Mouse (Mus musculus): ENCODE measurements around the gene Inca1.

The Inca1 gene

GRCm38 (mm10) chr11:70668771-70669505 lies 31.0 kb downstream of the Inca1 start, which contains the start of gene Spag7:
TSS of gene Spag7 (minus strand) at chr11:70669416.
- peak; percentile 91 for DNase-seq

DNA sequence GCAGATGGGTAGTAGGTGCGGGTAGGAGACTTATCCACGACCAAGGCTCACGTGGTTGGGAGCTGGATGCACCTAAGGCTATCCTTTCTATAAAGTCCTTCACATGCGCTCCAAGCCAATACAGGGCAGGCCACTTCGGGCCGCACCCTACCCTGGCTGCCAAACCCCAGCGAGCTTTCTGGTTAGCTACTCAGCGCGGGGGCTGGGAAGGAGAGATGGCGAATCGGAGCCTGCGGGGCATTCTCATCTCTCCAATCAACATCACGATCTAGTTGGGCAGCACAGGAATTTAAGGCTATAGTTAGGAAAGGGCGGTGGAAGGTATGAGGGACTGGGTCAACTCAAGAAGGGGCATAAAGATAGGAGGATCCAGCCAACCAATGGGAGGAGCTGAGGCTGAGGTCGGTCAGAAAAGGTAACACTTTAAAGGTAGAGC lies 31.6 kb downstream of the Inca1 start:
- DNase-seq, result no peak

GRCm38 (mm10) chr11:70667271-70668150 lies 32.4 kb downstream of the Inca1 start:
- DNase-seq, result no peak

GRCm38 (mm10) chr11:70666687-70667086 lies 33.3 kb downstream of the Inca1 start:
- no peak for DNase-seq

DNA sequence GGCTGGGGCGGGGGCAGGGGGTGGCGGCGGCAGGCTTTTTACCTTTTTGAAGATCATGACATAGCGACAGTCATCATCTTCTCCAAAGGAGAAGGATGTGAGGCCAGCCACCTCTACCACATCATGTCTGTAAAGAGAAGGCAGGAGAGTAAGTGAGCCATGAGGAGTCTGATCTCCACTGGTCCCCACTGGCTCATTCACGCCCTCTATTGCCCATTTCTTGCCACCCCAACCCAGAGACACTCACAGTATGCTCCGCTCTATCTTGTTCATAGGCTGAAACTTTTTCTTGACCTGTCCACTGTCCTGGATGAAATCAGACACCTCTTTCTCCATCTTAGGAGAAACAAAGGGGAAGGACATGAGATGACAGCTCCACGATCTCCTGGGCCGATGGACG lies 35.2 kb downstream of the Inca1 start:
- DNase-seq, result no peak

- DNase-seq, result no peak
These were observed 36.0 kb downstream of the Inca1 start for GRCm38 (mm10) chr11:70663957-70664356.

GRCm38 (mm10) chr11:70663101-70663500 lies 36.9 kb downstream of the Inca1 start:
- no peak for DNase-seq

GRCm38 (mm10) chr11:70660571-70660970 lies 39.4 kb downstream of the Inca1 start:
- DNase-seq, result no peak

- DNase-seq, result no peak
These were observed 41.0 kb downstream of the Inca1 start for GRCm38 (mm10) chr11:70658942-70659341.

- DNase-seq, result peak in 1 of 2 experiments; percentile 2
These were observed 41.4 kb downstream of the Inca1 start for GRCm38 (mm10) chr11:70658521-70658920.

DNA sequence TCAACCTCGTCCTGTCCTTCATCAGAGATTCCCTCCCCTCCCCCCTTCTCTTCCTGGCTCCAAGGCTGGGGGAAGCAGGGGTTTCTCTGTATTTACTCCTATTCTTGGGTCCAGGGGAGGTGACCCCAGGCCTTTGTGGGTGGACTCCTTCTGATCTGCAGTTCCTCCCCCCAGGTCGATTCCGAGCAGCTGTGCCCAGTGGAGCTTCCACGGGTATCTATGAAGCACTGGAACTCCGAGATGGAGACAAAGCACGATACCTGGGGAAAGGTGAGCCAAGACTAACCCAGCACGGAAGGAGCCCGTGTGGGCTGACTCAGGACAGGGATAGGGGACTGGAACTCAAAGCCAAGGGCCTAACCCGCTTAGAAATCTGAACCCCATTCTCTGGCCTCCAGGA lies 42.0 kb downstream of the Inca1 start:
- no peak for DNase-seq

DNA sequence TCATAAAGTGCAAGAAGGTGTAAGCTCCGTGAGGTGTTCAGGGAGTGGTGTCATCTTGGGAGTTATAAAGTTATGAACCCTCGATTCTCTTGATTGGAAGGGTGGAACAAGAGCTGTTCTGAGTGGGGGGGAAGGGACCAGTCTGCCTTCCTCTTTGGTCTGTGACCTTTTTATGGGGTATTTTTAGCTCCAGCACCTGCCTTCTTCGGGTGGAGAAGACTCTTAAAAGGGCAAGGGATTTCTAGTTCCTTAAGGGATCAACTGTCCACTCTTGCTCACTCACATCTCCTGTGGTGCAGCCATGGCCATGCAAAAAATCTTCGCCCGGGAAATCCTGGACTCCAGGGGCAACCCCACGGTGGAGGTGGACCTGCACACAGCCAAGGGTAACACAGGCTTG lies 42.4 kb downstream of the Inca1 start:
- DNase-seq, result peak in 1 of 2 experiments; percentile 15

- DNase-seq, result peak in 1 of 2 experiments; percentile 14
These were observed 43.0 kb downstream of the Inca1 start, which contains the start of gene Eno3 for GRCm38 (mm10) chr11:70656964-70657363. TSS of gene Eno3 (plus strand) at chr11:70657202.

GRCm38 (mm10) chr11:70656456-70656927 lies 43.5 kb downstream of the Inca1 start:
- peak in 1 of 2 experiments; percentile 29 for DNase-seq

- peak; percentile 55 to 69 for DNase-seq
These were observed 44.1 kb downstream of the Inca1 start for GRCm38 (mm10) chr11:70655571-70656455.

DNA sequence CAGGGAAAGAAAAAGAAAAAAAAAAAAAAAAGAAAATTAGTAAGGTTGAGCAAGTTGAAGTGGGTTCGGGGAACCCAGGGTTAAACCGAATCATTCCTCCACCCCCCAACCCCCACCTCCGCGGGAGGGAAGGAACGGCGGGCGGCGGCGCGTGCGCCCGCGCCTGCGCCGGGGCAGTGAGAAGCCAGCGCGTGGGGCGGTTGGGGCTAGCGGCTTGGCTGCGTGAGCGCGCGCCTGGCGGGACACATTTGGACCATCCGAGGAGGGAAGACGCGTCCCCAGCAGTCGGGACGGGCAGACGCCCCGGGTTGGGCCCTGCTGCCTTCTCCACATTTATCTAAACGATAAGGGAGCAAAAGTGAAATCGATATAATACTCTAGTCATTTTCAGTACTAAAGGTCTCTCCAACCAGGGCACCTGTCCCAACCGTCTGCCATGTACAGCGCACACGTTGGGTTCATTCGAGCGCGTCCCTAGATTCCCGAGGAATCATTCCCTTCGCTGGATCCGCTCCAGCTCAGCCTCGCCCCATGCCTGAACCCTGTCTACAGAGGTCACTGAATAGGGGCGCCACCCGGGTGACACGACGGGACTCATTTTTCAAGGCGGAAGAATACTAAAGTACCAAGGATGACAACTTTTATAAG lies 44.9 kb downstream of the Inca1 start:
- peak; percentile 76 to 78 for DNase-seq

GRCm38 (mm10) chr11:70654198-70654922 lies 45.6 kb downstream of the Inca1 start, which contains the start of gene Pfn1:
TSS of gene Pfn1 (minus strand) at chr11:70654644.
- peak; percentile 77 to 78 for DNase-seq

- peak; percentile 73 to 80 for DNase-seq
These were observed 46.4 kb downstream of the Inca1 start for GRCm38 (mm10) chr11:70653345-70654197.

- no peak for DNase-seq
These were observed 47.0 kb downstream of the Inca1 start for GRCm38 (mm10) chr11:70652884-70653344.

All from spleen, adult 18-20 months (tissue).